Comparison of ENCODE assay signal across 15 mouse cellular contexts in genomic region chr7:34867289-34867688, GRCm38 (mm10). TPM values are rescaled to one million over a fixed set of nuclear protein-coding genes. Genes with fewer than 3 reads are reported as not detected.
"Had no signal": no experiment of that assay in that cellular context is flagged by ENCODE, and none has a peak within 500 bp of the region (broad histone marks: within the 10 kb centered on the region; RNA-seq: fewer than 3 reads in every experiment).

No protein-coding gene starts in this region.

- H3K27ac ChIP-seq: intestine, embryonic 15.5 days; kidney, postnatal 0 days; layer of hippocampus, adult 2 months; limb, embryonic 13.5 days; liver, embryonic 14.5 days; neural tube, embryonic 12.5 days had no signal

- ATAC-seq: intestine, embryonic 15.5 days had no signal

- H3K36me3 ChIP-seq: intestine, embryonic 15.5 days; limb, embryonic 13.5 days; neural tube, embryonic 12.5 days had no signal

- H3K9ac ChIP-seq: intestine, embryonic 15.5 days; limb, embryonic 13.5 days; liver, embryonic 14.5 days; neural tube, embryonic 12.5 days had no signal

- H3K4me1 ChIP-seq: intestine, embryonic 15.5 days had no signal

- DNase-seq: kidney, adult 2 months; kidney, postnatal 36 days; left cerebral cortex, postnatal 4 days; lung, adult 18-20 months; right cerebral cortex, postnatal 25 days; thymus, postnatal 36 days had no signal

- H3K9me3 ChIP-seq: intestine, embryonic 15.5 days; limb, embryonic 13.5 days; neural tube, embryonic 12.5 days had no signal

- H3K4me3 ChIP-seq: intestine, embryonic 15.5 days; layer of hippocampus, adult 2 months; limb, embryonic 13.5 days; neural tube, embryonic 12.5 days had no signal

- H3K27me3 ChIP-seq: intestine, embryonic 15.5 days; limb, embryonic 13.5 days; neural tube, embryonic 12.5 days had no signal

- H3K4me2 ChIP-seq: intestine, embryonic 15.5 days; limb, embryonic 13.5 days; neural tube, embryonic 12.5 days had no signal

RNA-seq across cellular contexts. Expression of gene Chst8, which starts 54.8 kb away (rescaled TPM):
- total RNA-seq: megakaryocyte-erythroid progenitor cell, adult 5-6 weeks; monocyte, adult 5-6 weeks; neutrophil, adult 5-6 weeks had no signal
